Mouse (Mus musculus) megakaryocyte, adult 5-6 weeks (primary cell): ENCODE data around the gene Cysltr2. TPM values are rescaled to one million over a fixed set of nuclear protein-coding genes. Genes with fewer than 3 reads are reported as not detected.

Source experiments
- ATAC-seq: 2 replicates; pipeline ENCODE4 v1.8.0; 2016; ENCODE audit warnings: mild to moderate bottlenecking, inconsistent platforms; ENCODE audit not compliant: poor library complexity, severe bottlenecking
- total RNA-seq, 2 experiments: library from RNA; stranded (forward) in 1 of 2; stranded (reverse) in 1 of 2; fragments of 153-499, 151-499 nt in 1 of 2; fragments of 221-1000, 200-1000 nt in 1 of 2; gene quantifications; 2 replicates each; pipeline versions ENCODE4 v1.2.3 to v1.2.4; 2015 to 2017

Gene Cysltr2
- total RNA-seq, 2 experiments from 2014 or later: not detected

DNA sequence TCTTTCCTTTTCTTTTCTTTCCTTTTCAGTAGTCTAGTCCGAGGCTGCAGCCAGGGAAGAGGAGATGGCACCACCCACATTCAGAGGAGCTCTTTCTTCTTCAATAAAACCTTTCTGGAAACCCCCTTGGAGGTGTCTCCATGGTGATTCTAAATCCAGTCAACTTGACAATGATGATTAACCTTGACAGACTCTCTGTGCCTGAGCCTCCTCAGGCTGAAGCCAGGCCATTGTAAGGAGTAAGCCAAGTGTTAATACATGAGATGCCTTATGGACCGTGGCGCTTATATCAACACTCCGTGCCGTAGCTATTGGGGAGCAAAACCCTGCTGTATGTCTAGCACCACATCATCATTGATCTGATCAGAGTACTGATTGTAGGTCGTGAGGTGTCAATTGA is 50.8 kb downstream of the Cysltr2 start:
- no peak for ATAC-seq

DNA sequence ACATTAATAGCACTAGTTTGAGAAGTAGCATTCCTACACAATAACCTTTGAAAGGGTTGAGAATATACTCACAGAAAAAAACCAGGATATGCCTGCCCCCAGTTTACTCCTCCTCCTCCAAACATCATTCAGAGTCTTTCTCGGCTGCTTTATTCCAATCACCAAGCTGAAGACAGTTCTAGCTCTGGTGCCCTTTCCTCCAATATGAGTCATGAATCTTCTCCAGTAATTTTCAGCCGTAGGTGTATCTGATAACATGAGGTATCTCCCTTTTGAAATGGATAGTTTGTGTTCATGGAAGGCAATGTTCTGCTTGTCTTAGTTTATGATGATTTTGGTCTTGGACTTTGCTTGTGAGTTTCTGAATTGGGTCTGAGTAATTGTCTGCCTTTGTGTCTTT is 62.9 kb downstream of the Cysltr2 start:
- no peak for ATAC-seq

DNA sequence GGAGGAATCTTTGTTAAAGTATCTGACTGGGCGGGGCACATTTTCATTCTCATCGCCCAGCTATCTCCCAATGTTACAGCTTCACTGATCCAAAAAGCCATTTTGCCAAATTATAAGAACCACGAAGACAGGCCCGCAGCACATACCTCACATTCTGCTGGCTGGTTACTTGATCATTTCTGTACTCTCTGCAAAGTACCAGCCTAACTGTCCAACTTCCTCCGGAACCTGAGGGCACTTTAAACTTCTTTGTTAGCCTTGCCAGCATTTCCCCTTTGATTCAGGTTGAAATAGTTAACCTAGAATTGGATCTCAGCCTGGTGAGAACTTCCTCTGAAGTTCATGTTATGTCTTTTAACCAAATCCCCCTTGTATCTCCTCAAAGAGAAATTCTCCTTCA is 63.8 kb downstream of the Cysltr2 start:
- peak; percentile 18; the same call in 1 of the 2 replicates for ATAC-seq

DNA sequence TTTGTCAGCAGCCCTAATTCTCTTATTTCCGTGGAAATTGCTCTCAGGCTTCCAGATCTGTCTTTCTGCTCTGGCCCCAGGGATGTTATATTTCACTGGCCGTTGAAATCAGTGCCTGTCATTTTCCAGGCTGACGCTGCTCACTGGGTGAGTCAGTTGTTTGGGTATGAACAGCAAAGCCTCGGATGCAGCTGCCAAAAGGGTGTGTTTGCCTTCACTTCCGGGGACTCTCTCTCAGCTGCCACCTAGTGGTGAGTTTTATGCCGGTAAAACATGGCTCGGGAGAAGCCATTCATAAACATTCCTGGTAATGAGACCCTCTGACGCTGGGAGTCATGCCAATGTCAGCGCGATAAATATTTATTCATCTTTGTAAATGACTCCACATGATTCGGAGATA is 65.5 kb downstream of the Cysltr2 start:
- ATAC-seq: peak; percentile 94

DNA sequence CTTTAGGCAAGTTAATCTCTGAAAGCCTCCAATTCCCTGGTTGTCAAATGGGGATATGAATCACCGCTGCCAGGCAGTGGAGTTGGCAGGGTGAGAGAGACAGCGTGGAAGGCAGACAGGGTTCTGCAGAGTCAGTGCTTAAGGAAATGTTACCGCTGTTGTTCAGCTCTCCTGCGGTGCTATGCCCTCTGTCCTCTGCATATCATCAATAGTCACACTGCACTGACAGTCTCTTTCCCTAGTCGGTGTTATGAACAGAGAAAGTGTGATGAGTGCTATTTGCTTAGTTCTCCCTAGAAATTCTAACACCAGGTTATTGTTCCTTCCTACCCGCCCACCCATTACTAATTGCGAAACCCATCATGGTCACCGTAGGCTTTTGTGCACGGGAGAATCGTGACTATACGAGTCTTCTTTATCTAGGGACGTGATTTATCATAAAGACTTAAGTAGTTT is 65.9 kb downstream of the Cysltr2 start:
- ATAC-seq: peak; percentile 3; the same call in 1 of the 2 replicates

DNA sequence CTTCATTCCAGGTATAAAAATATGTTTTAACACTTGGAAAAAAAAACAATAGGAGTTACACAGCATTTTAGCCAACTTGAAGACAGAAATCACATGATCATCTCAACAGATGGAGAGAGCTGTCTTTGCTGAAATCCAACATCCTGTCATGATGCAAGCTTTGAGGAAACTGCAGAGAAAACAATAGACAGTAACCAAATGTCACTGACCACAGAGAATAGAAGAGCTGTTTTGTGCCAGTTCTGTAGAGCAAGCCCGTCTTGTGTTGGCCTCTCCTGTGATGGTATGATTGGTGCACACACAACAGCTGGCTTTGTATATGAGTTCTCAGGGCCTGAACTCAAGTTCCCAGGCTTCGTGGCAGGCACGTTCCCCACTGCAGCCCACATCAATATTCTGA is 68.2 kb downstream of the Cysltr2 start:
- ATAC-seq: 0 out of 2 replicates have a peak, but pooled peaks have one; percentile 33

DNA sequence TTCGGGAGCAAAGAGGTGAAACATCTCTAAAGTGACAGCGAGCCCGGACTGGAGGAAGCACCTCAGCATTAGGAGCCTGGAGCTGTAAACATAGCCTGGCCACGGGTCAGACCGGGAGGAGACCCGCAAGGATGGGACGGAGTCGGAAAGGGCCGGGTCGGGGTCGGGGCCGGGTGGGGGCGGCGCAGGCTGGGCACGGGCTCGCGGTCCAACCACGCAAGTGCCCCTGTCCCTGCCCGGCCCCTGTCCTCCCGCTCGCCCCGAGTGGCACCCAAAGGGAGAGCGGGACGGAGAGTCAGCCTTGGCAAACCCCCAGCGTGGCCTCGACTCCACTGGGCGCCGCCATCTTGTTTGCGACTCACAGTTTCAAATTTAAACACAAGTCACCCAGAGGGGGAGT is 68.8 kb downstream of the Cysltr2 start:
- no peak for ATAC-seq

DNA sequence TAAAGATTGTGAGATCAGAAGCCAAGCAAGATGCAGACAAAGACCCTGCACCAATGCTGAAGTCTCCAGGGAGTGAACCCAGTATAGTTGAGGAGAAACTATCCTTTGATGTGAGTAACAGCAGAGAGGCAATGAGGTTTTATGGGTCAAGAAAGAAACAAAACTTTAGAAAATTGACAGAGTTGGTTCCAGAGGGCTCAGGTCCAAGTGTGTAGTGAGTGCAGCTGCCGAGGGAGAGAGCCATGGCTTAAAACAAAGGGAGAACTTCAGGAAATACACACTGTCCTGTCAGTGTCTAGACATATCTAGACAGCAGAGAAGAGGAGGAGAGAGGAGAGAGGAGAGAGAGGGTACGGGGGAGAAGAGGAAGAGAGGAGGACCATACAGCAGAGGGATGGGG is 72.8 kb downstream of the Cysltr2 start:
- no peak for ATAC-seq

Other genes starting within 250 kb of the Cysltr2 start
- 68.3 and 69.2 TPM in 2 replicates for gene Rcbtb2, start 73.9 kb upstream of the Cysltr2 start, total RNA-seq (2015)
- 35.9 and 37.7 TPM in 2 replicates for gene Rcbtb2, start 73.9 kb upstream of the Cysltr2 start, total RNA-seq (2017)
- 31.5 and 34.3 TPM in 2 replicates for gene Lpar6, start 188.8 kb upstream of the Cysltr2 start, total RNA-seq (2015)
- 28.0 and 29.7 TPM in 2 replicates for gene Lpar6, start 188.8 kb upstream of the Cysltr2 start, total RNA-seq (2017)